Mouse (Mus musculus) kidney, adult 8-10 months (tissue): ENCODE results near the gene Tm7sf2.

ENCODE experiments used
- DNase-seq, 2 experiments: peaks; one replicate each; pipeline ENCODE4 v3.0.0; 2022

Gene Tm7sf2

GRCm38 (mm10) chr19:6067724-6068415, at the start of gene Tm7sf2:
Gene Tm7sf2, minus strand, starts transcription at chr19:6068373.
- DNase-seq, result peak; percentile 93 to 94

DNA sequence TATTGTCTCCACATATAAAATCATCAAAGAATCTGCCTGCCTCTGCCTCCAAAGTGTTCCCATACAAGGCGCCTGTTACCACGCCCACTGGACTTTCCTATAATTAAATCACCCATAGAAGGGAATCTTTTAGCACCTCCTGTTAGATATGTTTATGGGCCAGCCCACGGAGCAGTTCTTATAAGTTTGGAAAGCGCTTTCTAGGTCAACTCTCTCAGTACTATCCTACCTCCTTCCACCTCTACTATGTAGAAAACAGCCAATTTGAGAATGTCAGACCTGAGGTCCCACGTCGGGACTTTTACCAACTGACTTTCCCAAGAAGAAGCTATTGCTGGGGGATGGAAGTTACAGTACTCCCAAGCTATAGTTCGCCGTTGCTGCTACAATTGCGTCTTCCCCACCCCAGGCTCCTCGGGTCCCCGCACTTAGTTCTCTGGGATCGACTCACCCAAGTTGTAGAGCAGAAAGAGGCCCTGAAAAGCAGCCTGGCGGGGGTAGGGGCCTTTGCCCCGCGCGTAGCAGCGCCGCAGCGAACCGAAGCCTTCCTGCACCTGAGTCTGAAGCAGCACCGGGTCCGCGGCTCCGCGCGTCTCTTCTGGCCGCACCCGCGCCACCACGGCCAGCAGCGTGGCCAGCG, 49.3 kb upstream of the Tm7sf2 start:
- no peak for DNase-seq

GRCm38 (mm10) chr19:6116113-6116850, 48.1 kb upstream of the Tm7sf2 start:
- peak in 1 of 2 experiments; percentile 68 for DNase-seq

DNA sequence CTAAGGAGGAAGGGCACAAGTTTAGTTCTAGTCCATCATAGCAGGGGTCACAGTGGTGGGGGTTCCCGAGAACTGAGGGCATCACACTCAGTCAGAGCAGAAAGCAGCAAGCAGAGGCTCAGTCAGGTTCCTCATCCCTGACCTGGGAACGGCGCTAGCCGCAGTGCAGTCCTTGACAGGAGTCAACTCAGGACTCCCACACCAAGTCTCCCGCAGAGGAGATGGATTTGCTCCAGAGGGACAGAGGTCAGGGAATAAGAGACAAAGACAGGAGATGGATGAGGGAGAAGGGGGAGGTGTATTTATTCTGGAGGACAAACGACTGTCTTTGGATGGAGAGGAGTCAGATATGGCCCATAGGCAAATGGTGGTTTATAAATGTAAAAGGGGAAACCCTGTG, 44.9 kb upstream of the Tm7sf2 start:
- DNase-seq, result peak in 1 of 2 experiments; percentile 46

DNA sequence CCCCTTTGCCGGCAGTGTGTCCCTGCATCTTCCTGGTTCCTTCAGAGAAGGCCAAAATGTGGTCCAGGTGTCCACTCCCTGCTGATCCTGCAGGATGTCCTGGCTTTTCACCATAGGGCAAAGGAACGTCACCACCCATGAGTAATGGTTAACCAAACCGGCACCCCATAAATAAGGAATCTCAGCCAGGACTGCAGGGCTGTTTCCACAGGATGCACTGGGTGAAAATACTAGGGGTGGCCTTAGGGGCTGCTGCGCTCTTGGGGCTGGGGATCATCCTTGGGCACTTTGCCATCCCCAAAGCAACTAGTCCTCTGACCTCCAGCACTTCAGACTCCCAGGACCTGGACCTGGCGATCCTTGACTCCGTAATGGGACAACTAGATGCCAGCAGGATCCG, 37.4 kb upstream of the Tm7sf2 start, which contains the start of gene Naaladl1:
Gene Naaladl1 (plus strand): TSS at position 197 of the 400 bp plus-strand sequence.
- peak in 1 of 2 experiments; percentile 24 for DNase-seq

- DNase-seq, result no peak
Measured at GRCm38 (mm10) chr19:6104476-6104875, 36.3 kb upstream of the Tm7sf2 start.

DNA sequence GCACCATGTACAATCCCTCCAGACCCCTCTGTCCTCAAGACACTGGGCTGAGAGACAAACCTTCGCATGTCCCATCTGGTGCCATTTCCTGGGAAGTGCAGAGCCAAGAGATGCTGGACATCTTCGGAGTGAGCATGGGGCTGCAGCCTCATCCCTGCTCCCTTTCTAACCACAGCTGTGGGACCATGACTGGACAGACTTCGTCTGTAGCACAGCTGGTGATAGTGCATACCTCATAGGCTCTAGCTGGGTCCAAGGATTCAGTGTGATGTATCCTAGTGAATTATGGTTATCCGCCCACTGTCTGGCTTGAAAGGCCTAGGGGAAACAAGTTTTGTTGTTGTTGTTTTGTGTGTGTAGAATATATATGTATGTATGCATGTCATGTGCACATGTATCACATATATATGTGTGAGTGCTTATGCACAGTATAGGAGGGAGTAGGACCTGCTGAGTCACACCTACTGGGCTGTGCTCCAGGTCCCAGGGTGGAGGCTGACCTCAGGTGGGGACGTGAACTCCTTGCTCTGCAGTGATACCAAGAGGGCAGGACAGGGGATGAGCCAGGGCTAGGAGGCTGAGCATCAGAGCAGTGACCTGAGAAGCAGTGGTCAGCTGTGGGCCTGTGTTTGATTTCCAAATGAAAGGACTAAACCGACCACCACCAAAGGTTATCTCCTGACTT, 34.1 kb upstream of the Tm7sf2 start:
- DNase-seq, result no peak

DNA sequence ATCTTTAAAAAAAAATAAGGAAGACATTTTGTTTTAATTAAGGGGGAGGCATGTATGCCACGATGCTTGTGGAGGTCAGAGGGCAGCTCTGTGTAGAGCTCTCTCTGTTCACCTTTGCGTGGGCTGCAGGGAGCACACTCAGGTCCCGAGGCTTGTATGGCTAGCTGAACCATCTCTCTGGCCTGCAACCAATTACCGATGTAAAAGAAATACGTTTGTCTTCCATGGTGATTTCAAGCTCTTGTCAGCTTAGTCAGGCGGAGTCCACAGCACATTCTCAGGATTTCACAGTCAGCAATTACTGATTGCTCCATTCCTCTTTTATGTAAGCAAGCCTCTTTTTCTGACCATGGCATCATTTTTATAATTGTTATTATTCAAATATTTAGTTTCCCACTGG, 33.0 kb upstream of the Tm7sf2 start:
- no peak for DNase-seq

DNA sequence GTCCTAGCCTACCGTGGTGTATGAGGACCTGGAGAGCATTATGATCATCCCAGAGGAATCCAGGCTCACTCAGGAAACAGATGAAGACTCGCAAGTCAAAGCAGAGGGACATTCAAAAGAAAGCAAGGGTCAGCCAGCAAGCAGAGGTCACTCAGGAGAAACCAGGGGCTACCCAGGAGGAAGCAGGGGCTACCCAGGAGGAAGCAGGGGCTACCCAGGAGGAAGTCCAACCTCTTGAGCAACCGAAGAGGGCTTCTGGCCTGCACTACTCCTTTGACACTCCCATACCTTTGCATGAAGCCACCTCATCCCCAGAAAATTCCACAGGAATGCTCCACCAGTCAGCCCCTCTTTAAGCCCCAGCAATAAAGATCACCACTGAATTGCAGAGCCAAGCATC, 29.7 kb upstream of the Tm7sf2 start:
- DNase-seq, result no peak

- DNase-seq, result no peak
Measured at GRCm38 (mm10) chr19:6094119-6094518, 25.9 kb upstream of the Tm7sf2 start, which contains the start of gene AC131692.1. Gene AC131692.1, plus strand, starts transcription at chr19:6094419.

DNA sequence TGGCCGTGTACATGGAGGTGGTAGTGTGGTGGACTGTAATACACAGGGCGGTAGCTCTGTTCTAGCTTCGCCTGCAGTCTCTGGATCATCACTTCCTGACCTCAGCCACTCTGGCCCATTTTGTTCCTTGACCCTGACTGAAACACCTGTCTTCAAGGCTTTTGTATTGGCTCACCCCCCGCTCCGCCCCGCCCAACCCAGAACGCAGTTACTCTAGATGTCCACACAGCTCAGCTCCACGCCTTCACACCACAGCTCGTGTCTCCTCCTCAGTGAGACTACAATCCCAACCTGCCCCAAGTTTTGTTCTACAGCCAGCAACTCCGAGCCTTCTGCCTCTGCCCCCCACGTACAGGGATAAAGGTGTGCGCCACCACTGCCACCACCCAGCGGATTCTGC, 20.7 kb upstream of the Tm7sf2 start:
- DNase-seq, result no peak

GRCm38 (mm10) chr19:6085417-6085879, 17.3 kb upstream of the Tm7sf2 start:
- DNase-seq, result peak in 1 of 2 experiments; percentile 53

DNA sequence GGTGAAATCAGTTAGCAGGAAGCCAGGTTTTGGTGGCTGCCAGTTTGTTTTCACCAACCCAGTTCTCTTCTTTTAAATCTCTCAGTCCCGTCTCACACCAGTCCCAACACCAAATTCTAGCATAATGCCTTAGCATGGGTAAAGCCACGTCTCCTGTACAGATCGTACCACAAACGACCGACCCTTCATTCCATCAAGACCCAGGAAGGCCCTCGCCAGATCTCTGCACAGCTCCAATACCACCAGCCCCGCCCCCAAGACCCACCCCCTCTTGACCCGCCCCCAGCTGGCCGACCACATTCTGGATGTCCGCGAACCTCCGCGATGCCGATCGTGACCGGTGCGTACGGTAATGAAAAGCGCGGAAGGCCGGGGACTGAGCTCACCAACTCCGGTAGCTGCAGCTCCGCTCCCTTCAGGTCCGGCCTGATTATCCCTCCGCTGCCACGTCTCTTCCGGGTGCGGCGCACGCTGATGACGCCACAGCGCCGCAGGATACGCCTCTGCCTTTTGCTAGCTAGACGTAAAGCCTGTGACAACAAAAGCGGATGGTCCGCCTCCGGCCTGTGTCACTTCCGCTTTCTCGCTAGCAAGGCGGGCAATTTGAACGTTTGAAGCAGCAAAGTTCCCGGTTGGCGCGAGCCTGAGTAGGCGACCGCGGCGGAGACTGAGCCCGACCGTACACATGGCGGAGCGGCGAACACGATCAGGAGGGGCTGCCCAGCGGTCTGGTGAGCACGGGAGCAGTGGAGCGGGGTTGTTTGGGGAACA, 16.5 kb upstream of the Tm7sf2 start, which contains the start of the genes Zfpl1 and Cdca5:
Gene Zfpl1 (minus strand): TSS at position 479 of the 771 bp plus-strand sequence.
Gene Cdca5 (plus strand): TSS at position 506 of the 771 bp plus-strand sequence.
- peak; percentile 97 for DNase-seq

DNA sequence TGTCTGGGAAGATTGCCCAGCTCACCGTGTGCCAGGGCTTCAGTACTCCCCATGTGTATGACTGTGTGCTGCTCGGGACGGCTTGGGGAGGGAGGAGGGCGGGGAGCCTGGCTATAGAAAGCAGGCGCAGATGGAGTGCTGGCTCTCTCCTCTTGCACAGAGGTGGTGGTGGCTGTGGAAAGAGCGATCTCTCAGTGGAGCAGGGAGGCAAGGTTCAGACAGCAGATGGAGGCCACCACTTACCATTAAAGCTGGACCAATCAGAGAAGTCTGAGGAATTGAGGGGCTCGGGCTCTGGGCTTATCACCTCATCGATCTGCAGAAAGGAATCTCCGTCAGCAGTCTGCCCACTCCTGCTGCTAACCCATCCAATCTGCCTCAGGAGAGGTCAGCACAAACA, 14.0 kb upstream of the Tm7sf2 start, which contains the start of gene Gm28374:
Gene Gm28374 (minus strand): TSS at position 101 of the 400 bp plus-strand sequence.
- DNase-seq, result no peak

DNA sequence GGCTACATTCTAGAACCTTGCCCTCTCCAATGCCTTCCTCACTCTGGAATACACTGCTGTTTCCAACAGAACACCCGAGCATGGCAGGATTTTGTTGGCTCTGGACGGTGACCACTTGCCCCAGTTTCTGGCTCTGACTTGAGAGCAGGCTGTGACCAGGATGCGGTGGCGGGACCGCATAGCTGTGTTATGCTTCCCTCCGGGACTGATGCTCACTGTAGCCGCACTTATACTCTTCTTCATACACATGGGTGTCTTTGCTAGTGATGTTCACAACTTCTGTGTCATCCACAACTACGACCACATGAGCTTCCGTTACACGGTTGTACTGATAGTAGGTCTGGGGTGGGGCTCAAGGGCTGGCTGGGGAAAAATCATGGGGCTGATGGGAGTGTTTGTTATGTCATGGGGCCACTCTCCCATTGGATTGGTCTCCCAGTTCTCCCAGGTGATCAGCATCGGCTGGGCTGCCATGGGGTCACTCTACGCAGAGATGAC, 11.9 kb upstream of the Tm7sf2 start, which contains the start of gene Tmem262:
Gene Tmem262 (plus strand): TSS at position 51 of the 498 bp plus-strand sequence.
- no peak for DNase-seq

DNA sequence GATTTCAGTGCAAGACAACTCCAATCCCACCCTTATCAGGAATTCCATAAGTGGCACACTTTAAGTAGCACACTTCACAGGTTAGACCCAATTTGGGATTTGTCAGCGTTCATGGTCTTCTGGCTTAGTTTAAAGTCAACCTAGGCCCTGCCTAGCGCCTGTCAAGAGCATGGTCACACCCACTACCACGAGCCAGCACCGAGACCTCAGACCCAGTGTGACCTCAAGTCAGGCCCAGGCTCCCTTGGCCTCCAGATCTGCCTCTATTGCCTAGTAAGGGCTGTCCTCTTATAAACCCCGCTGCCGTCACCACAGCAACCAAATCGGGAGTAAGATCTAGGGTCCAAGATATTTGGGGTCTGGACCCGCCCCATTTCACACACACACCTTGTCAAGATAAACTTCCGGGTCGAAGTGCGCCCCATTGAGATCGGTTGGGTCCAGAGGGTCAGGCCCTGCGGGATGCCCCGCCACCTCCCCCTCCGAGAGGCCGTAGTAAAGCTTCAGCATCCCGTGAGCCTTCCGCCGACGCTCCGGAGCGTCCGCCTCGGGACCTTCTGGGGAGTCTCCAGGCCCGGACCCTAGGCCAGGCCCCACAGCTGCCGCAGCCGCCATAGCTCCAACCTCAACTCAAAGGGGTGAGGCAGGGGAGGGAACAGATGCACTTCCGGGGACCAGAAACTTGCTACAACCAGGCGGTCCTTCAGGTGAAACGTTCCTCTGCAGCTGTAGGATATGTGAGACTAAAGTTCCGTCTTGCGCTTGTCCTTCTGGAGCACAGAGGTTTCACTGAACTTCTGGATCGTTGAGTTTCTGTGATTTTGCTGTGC, 8.6 kb upstream of the Tm7sf2 start, which contains the start of gene Vps51:
Gene Vps51 (minus strand): TSS at position 668 of the 830 bp plus-strand sequence.
- DNase-seq, result peak; percentile 88 to 93

GRCm38 (mm10) chr19:6073889-6074288, 5.7 kb upstream of the Tm7sf2 start:
- no peak for DNase-seq

DNA sequence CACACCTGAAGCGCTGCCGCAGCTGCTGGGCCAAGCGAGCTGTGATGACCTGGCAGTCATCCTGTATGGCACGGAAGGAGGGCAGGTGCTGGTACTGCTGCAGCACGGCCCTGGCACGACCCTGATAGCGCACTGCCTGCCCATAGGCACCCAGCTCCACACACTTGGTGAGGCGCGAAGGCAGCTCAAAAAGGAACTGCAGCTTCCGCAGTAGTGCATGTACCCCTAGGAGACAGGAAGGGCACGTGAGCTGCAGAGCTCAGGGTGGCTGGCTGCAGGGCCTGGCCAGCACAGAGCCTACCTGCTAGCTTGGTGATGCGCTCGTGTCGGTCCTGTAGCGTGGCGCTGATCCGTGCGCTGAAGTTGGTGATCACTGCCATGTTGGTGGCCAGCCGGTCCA, 3.1 kb upstream of the Tm7sf2 start:
- DNase-seq, result no peak

DNA sequence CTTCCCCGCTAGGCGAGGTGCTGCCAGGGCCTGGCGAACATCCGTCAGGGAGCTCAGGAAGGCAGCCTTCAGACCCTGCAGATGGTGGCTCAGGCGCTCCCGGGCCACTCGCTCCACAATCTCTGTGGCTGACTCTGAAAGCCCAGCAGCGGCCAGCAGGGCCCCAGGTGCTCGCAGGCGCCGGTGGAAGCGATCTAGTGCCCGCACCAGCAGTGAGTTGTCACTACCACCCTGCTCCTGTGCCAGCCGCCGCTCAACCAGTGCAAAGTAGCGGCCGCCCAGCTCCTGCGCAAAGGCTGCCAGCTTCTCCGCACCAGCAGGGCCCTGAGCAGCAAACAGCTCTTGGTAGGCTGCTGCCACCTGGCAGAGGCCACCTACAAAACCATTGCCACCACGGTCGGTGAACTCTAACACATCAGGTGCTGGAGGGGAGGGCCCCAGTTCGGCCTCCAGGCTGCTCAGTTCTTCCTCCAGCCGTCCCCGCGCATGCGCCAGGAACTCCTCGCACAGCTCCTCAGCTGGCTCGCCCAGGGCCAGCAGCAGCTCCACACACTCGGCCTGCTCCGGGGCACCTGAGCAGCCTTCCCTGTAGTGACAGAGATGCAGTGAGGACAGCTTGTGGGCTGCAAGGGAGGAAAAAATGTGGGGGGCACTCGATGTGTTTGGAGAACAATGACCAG, 2.5 kb upstream of the Tm7sf2 start:
- no peak for DNase-seq

DNA sequence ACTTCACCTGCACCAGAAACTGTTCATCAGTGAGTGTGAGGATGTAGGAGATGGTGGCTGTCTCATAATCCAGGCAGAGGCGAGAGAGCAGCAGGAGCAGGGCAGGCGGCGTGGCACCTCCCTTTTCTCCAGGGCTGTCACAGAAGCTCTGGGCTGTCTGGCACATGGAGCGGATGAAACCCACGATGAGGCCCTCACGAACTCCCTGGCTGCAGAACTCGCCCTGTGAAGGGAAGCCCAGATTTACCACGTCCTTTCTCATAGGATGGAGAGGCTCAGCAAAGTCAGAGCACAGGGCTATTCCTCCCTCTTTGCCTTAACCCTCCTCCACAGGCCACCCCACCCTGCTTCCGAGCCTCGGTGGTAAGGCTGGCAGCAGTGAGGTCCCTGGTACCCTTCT, 1.7 kb upstream of the Tm7sf2 start:
- no peak for DNase-seq
